Mouse (Mus musculus) embryonic facial prominence, embryonic 10.5 days (tissue): Measurements from ENCODE around the gene Tpx2. TPM values are rescaled to one million over a fixed set of nuclear protein-coding genes. Genes with fewer than 3 reads are reported as not detected.
A peak's percentile ranks its signal among the peaks of the same experiment; 100 is the strongest.

ENCODE experiments used
- DNase-seq: peaks from one replicate; pipeline ENCODE4 v3.0.0-alpha.2; 2017; ENCODE audit warnings: low spot score
- H3K27ac ChIP-seq: fragments of 300-500 bp; sonication (generic); replicated peaks from 2 replicates; pipeline ENCODE4 v1.5.1; 2016; ENCODE audit warnings: mild to moderate bottlenecking
- H3K27me3 ChIP-seq: fragments of 300-500 bp; sonication (generic); replicated peaks from 2 replicates; pipeline ENCODE4 v1.6.1; 2016; ENCODE audit warnings: low read depth, mild to moderate bottlenecking; ENCODE audit not compliant: poor library complexity, severe bottlenecking
- H3K36me3 ChIP-seq: fragments of 300-500 bp; sonication (generic); replicated peaks from 2 replicates; pipeline ENCODE4 v1.6.1; 2016; ENCODE audit warnings: mild to moderate bottlenecking, moderate library complexity
- H3K4me1 ChIP-seq: fragments of 300-500 bp; sonication (generic); 2 replicates; pipeline ENCODE4 v1.6.1; 2016
- H3K4me3 ChIP-seq: fragments of 300-500 bp; sonication (generic); 2 replicates; pipeline ENCODE4 v1.5.1; 2016; ENCODE audit warnings: mild to moderate bottlenecking, moderate library complexity
- H3K9me3 ChIP-seq: fragments of 300-500 bp; sonication (generic); 2 replicates; pipeline ENCODE4 v1.6.1; 2016; ENCODE audit warnings: mild to moderate bottlenecking
- WGBS: fragments of 180-500 bp; shearing (Covaris S2); methylation state at CpG from one replicate; pipeline ENCODE4 v1.1.7; 2016; 5-methylcytosine and 5-hydroxymethylcytosine counted together
- polyA plus RNA-seq: library from polyadenylated mRNA; unstranded; fragments of >200 nt; fragmentation: Nextera tagmentation; extraction: Ambion mirVana; gene quantifications from 2 replicates; pipeline ENCODE4 v1.2.1, GENCODE M21; 2016

Gene Tpx2
- 144 and 151 TPM in 2 replicates for polyA plus RNA-seq

- WGBS, result under 1% methylated on average over 34 of the region's 34 CpGs
- DNase-seq, result peak; percentile 98
- H3K4me3 ChIP-seq, result peak within 1 kb of the TSS; percentile 78
- no peaks in the 10 kb centered on the region for H3K27me3 ChIP-seq
- peaks cover 38% of the 10 kb centered on the region for H3K36me3 ChIP-seq
- H3K9me3 ChIP-seq, result no peaks in the 10 kb centered on the region
- peaks cover 23% of the 10 kb centered on the region for H3K4me1 ChIP-seq
- peak within 1 kb of the TSS; percentile 94 for H3K27ac ChIP-seq
Measured at GRCm38 (mm10) chr2:152847815-152848302, at the start of gene Tpx2. Tpx2 (plus strand) TSS chr2:152847964.

GRCm38 (mm10) chr2:152799954-152800761 is 47.6 kb upstream of the Tpx2 start:
- H3K4me3 ChIP-seq, result no peak overlapping the region

GRCm38 (mm10) chr2:152800762-152801113 is 47.0 kb upstream of the Tpx2 start:
- peaks cover 18% of the 10 kb centered on the region for H3K4me1 ChIP-seq
- no peak overlapping the region for H3K4me3 ChIP-seq
- DNase-seq, result no peak
- H3K36me3 ChIP-seq, result peaks cover 14% of the 10 kb centered on the region; the same call in 1 of the 2 replicates
- no peaks in the 10 kb centered on the region for H3K9me3 ChIP-seq
- no peaks in the 10 kb centered on the region for H3K27me3 ChIP-seq
- no peak overlapping the region for H3K27ac ChIP-seq

More at GRCm38 (mm10) chr2:152799954-152800761, 47.6 kb upstream of the Tpx2 start:
- H3K27me3 ChIP-seq, result no peaks in the 10 kb centered on the region
- H3K27ac ChIP-seq, result no peak overlapping the region
- peaks cover 12% of the 10 kb centered on the region; the same call in 1 of the 2 replicates for H3K36me3 ChIP-seq
- H3K4me1 ChIP-seq, result peaks cover 12% of the 10 kb centered on the region
- H3K9me3 ChIP-seq, result no peaks in the 10 kb centered on the region
- 83% methylated on average over 7 of the region's 7 CpGs for WGBS
- no peak for DNase-seq

GRCm38 (mm10) chr2:152802303-152802702 is 45.5 kb upstream of the Tpx2 start:
- DNase-seq, result no peak
- WGBS, result 94% methylated on average over 10 of the region's 10 CpGs
- H3K4me3 ChIP-seq, result no peak overlapping the region
- no peaks in the 10 kb centered on the region for H3K27me3 ChIP-seq
- H3K9me3 ChIP-seq, result no peaks in the 10 kb centered on the region
- H3K36me3 ChIP-seq, result peaks cover 21% of the 10 kb centered on the region; the same call in 1 of the 2 replicates
- H3K4me1 ChIP-seq, result peaks cover 23% of the 10 kb centered on the region
- H3K27ac ChIP-seq, result no peak overlapping the region

- Histone ChIP-seq H3K27ac (no peak overlapping the region; the same call in 1 of the 2 replicates), H3K27me3 (no peaks in the 10 kb centered on the region), H3K4me3 (no peak overlapping the region), H3K36me3 (peaks cover 17% of the 10 kb centered on the region; the same call in 1 of the 2 replicates), H3K4me1 (peaks cover 23% of the 10 kb centered on the region), H3K9me3 (no peaks in the 10 kb centered on the region)
- DNase-seq, result no peak
- 88% methylated on average over 5 of the region's 5 CpGs for WGBS
Measured at GRCm38 (mm10) chr2:152803081-152803480, 44.7 kb upstream of the Tpx2 start.

GRCm38 (mm10) chr2:152804408-152805110 is 43.2 kb upstream of the Tpx2 start:
- no peaks in the 10 kb centered on the region for H3K9me3 ChIP-seq
- H3K4me3 ChIP-seq, result peak overlapping the region; percentile 3; the same call in 1 of the 2 replicates
- peak; percentile 61 for DNase-seq
- no peaks in the 10 kb centered on the region for H3K27me3 ChIP-seq
- peak overlapping the region; percentile 69 for H3K27ac ChIP-seq
- 8% methylated on average over 6 of the region's 6 CpGs for WGBS
- peaks cover 15% of the 10 kb centered on the region; the same call in 1 of the 2 replicates for H3K36me3 ChIP-seq
- peaks cover 23% of the 10 kb centered on the region for H3K4me1 ChIP-seq

- Histone ChIP-seq H3K4me1 (peaks cover 25% of the 10 kb centered on the region), H3K36me3 (peaks cover 17% of the 10 kb centered on the region; the same call in 1 of the 2 replicates), H3K4me3 (no peak overlapping the region), H3K9me3 (no peaks in the 10 kb centered on the region), H3K27ac (peak overlapping the region; percentile 69; the same call in 1 of the 2 replicates), H3K27me3 (no peaks in the 10 kb centered on the region)
- no peak for DNase-seq
- WGBS, result 39% methylated on average over 5 of the region's 5 CpGs
Measured at GRCm38 (mm10) chr2:152805111-152805490, 42.7 kb upstream of the Tpx2 start.

GRCm38 (mm10) chr2:152806037-152806436 is 41.7 kb upstream of the Tpx2 start:
- Histone ChIP-seq H3K27ac (no peak overlapping the region), H3K36me3 (peaks cover 23% of the 10 kb centered on the region; the same call in 1 of the 2 replicates), H3K9me3 (no peaks in the 10 kb centered on the region), H3K27me3 (no peaks in the 10 kb centered on the region), H3K4me3 (no peak overlapping the region), H3K4me1 (peaks cover 31% of the 10 kb centered on the region)
- WGBS, result 81% methylated on average over 2 of the region's 2 CpGs
- no peak for DNase-seq

GRCm38 (mm10) chr2:152808178-152808577 is 39.6 kb upstream of the Tpx2 start:
- H3K4me1 ChIP-seq, result peaks cover 45% of the 10 kb centered on the region

GRCm38 (mm10) chr2:152810158-152810941 is 37.4 kb upstream of the Tpx2 start:
- H3K4me3 ChIP-seq, result no peak overlapping the region
- peaks cover 31% of the 10 kb centered on the region for H3K4me1 ChIP-seq
- no peak overlapping the region for H3K27ac ChIP-seq
- peaks cover 25% of the 10 kb centered on the region for H3K36me3 ChIP-seq
- DNase-seq, result no peak
- 84% methylated on average over 5 of the region's 5 CpGs for WGBS
- no peaks in the 10 kb centered on the region for H3K27me3 ChIP-seq
- no peaks in the 10 kb centered on the region for H3K9me3 ChIP-seq

More at GRCm38 (mm10) chr2:152808178-152808577, 39.6 kb upstream of the Tpx2 start:
- Histone ChIP-seq H3K4me3 (no peak overlapping the region), H3K27me3 (no peaks in the 10 kb centered on the region), H3K27ac (no peak overlapping the region), H3K36me3 (peaks cover 20% of the 10 kb centered on the region; the same call in 1 of the 2 replicates), H3K9me3 (no peaks in the 10 kb centered on the region)
- DNase-seq, result no peak
- 88% methylated on average over 3 of the region's 3 CpGs for WGBS

- Histone ChIP-seq H3K27ac (no peak overlapping the region; the same call in 1 of the 2 replicates), H3K27me3 (no peaks in the 10 kb centered on the region), H3K4me1 (peaks cover 30% of the 10 kb centered on the region), H3K9me3 (no peaks in the 10 kb centered on the region), H3K36me3 (peaks cover 26% of the 10 kb centered on the region), H3K4me3 (no peak overlapping the region)
- WGBS, result 34% methylated on average over 3 of the region's 3 CpGs
- no peak for DNase-seq
Measured at GRCm38 (mm10) chr2:152811336-152812165, 36.2 kb upstream of the Tpx2 start.
